8 mouse cellular contexts compared by ENCODE assay signal in genomic region chr4:134624109-134624862, GRCm38 (mm10).
DNase-seq lines count a peak whose midpoint lies in the region; ATAC-seq lines count a peak whose summit lies in the region.

No protein-coding gene starts in this region.

- H3K9ac ChIP-seq in kidney, embryonic 16.5 days (replicated peaks; ENCODE audit: low read length), result no peak overlapping the region

- no peak overlapping the region for H3K4me3 ChIP-seq in kidney, embryonic 16.5 days (ENCODE audit: low read length)

- H3K9me3 ChIP-seq in kidney, embryonic 16.5 days (ENCODE audit: low read length), result no peaks in the 10 kb centered on the region

- DNase-seq in layer of hippocampus, adult 11-12 months (ENCODE audit: low spot score), result peak; percentile 67
- no peak for DNase-seq in layer of hippocampus, postnatal 14 days (ENCODE audit: low spot score in 2 of 2)
- peak; percentile 73 to 75 for DNase-seq in adrenal gland, postnatal 36 days
- peak; percentile 98 for DNase-seq in heart, adult 11 months
- DNase-seq in lung, postnatal 10 days, result peak; percentile 79
- DNase-seq in B cell, adult 2 months, result no peak
- no peak for DNase-seq in testis, postnatal 10 days (ENCODE audit: low spot score)

- H3K4me2 ChIP-seq in kidney, embryonic 16.5 days (replicated peaks; ENCODE audit: low read depth, low read length), result no peak overlapping the region

- H3K36me3 ChIP-seq in kidney, embryonic 16.5 days (ENCODE audit: insufficient read depth, low read length), result no peaks in the 10 kb centered on the region

- ATAC-seq in kidney, embryonic 16.5 days (ENCODE audit: low FRiP score, low TSS enrichment), result 0 out of 2 replicates have a peak, but pooled peaks have one; percentile 53

- no peak overlapping the region for H3K27ac ChIP-seq in kidney, embryonic 16.5 days (ENCODE audit: low read length)

- peaks cover 22% of the 10 kb centered on the region for H3K4me1 ChIP-seq in kidney, embryonic 16.5 days (ENCODE audit: insufficient read depth, low read length)

- no peaks in the 10 kb centered on the region for H3K27me3 ChIP-seq in kidney, embryonic 16.5 days (ENCODE audit: insufficient read depth, low read length)

- 29% methylated on average over 14 of the region's 14 CpGs for WGBS in kidney, embryonic 16.5 days

Comparison
In these comparisons a context has a peak if more than half of its experiments do, and no peak if none do; other contexts are left out.
1. DNase-seq: peak in layer of hippocampus, adult 11-12 months (single experiment), adrenal gland, postnatal 36 days (2 of 2), heart, adult 11 months (single experiment) and lung, postnatal 10 days (single experiment); none in layer of hippocampus, postnatal 14 days (0 of 2), B cell, adult 2 months (0 of 2) and testis, postnatal 10 days (single experiment).